Mouse (Mus musculus): ENCODE results near the gene Ddost.

Ddost gene

DNA sequence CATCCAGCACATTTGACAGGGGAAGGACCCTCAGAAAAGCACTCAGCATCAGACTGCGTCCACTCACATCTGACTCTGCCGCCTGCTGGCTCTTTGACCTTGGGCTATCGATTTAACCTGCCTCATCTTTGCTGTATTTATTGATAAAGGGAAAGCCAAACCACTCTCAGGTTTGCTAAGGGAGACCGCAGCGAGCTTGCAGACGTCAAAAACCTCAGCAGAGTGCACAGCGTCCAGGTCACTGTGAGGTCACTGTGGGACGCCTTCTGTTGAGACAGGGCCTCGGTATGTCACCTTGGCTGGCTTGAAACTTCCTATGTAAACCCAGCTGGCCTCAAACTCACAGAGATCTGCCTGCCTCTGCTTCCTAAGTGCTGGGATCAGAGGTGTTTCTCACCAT lies 32.8 kb downstream of the Ddost start:
- DNase-seq (ENCODE audit: low read depth): no peak

DNA sequence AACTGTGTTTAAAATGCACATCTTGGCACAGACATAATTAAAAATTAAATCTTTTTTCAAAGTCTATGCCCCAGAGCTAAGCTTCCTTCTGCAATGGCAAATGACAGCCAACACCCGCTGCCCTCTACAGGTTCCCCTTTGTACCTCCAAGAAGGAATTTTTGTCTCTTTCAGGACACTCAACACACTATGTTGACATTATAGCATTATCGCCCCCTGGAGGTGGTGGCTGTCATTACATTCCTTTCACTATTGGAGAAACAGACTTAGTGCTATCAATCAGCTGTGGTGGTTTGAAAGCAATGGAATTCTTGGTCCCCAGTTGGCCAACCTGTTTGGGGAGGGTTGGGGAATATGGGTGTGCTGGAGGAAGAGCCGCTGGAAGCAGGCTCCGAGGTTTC lies 35.4 kb downstream of the Ddost start:
- DNase-seq (ENCODE audit: low read depth): peak; percentile 46

GRCm38 (mm10) chr4:138341393-138341792 lies 36.9 kb downstream of the Ddost start:
- DNase-seq (ENCODE audit: low read depth): no peak

- no peak for DNase-seq (ENCODE audit: low read depth)
These were observed 37.5 kb downstream of the Ddost start for GRCm38 (mm10) chr4:138342048-138342447.

- no peak for DNase-seq (ENCODE audit: low read depth)
These were observed 38.2 kb downstream of the Ddost start for GRCm38 (mm10) chr4:138342778-138343177.

- DNase-seq (ENCODE audit: low read depth): no peak
These were observed 38.9 kb downstream of the Ddost start for GRCm38 (mm10) chr4:138343341-138343837.

- DNase-seq (ENCODE audit: low read depth): no peak
These were observed 40.5 kb downstream of the Ddost start for GRCm38 (mm10) chr4:138344891-138345545.

GRCm38 (mm10) chr4:138347280-138347679 lies 42.8 kb downstream of the Ddost start:
- DNase-seq (ENCODE audit: low read depth): no peak

- no peak for DNase-seq (ENCODE audit: low read depth)
These were observed 44.2 kb downstream of the Ddost start for GRCm38 (mm10) chr4:138348716-138349115.

DNA sequence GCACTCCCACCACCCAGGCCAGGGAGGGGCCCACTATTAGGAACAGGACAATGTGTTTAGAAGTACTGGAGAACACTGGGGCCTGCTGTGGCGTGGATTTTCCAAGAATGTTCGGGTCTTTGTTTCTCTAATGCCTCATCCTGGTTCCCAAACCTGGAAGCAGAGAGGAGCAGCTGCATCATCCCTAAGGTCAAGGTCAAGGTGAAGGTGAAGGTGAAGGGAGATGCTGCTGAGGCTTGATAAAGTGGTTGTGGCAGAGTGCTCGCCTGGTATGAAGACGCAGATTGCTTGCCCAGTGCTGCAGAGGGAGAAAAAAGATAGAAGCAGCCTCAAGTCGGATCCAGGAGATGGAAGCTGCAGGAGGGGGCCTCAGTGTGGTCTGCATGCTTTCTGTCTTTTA lies 47.3 kb downstream of the Ddost start:
- DNase-seq (ENCODE audit: low read depth): no peak

GRCm38 (mm10) chr4:138352692-138353091 lies 48.2 kb downstream of the Ddost start:
- no peak for DNase-seq (ENCODE audit: low read depth)

- no peak for DNase-seq (ENCODE audit: low read depth)
These were observed 49.1 kb downstream of the Ddost start for GRCm38 (mm10) chr4:138353438-138354171.

- DNase-seq (ENCODE audit: low read depth): no peak
These were observed 51.0 kb downstream of the Ddost start for GRCm38 (mm10) chr4:138355496-138355895.

DNA sequence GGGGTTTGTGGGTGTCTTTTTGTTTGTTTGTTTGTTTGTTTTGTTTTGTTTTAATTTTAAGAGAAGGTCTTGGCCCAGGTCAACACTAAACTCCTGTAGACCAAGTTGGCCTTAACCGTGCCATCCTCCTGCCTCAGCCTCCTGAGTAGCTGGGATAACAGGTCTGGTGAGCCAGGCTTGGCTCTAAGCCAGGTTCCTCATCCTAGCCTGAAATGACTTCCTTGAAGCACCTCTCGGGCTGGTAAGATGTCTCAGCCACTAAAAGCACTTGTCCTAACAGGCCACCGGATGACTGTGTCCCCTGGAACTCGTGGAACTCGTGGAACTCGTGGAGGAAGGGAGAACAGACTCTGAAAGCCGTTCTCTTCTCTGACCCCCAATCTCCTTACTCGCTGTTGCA lies 51.6 kb downstream of the Ddost start:
- peak; percentile 60 for DNase-seq (ENCODE audit: low read depth)

- DNase-seq (ENCODE audit: low read depth): peak; percentile 89
These were observed 52.0 kb downstream of the Ddost start for GRCm38 (mm10) chr4:138356551-138356950.

DNA sequence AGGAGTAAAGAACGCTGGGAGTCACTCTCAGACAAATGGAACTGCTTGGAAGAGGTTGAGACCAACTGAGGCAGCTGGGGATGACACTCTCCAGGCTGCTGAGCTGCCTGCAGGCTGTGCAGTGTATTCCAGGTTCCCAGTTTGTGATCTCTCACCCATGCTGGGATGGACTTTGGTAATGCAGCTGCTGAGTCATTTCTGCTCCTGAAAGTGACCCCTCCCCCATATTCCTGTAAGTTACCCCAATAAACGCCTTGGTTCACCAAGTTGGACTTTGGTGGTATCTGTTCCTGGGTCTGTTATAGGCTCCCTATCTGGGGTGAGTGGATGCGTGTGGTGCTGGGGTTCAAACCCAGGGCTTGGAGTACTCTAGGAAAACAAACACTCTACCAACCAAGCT lies 53.6 kb downstream of the Ddost start:
- DNase-seq (ENCODE audit: low read depth): no peak

DNA sequence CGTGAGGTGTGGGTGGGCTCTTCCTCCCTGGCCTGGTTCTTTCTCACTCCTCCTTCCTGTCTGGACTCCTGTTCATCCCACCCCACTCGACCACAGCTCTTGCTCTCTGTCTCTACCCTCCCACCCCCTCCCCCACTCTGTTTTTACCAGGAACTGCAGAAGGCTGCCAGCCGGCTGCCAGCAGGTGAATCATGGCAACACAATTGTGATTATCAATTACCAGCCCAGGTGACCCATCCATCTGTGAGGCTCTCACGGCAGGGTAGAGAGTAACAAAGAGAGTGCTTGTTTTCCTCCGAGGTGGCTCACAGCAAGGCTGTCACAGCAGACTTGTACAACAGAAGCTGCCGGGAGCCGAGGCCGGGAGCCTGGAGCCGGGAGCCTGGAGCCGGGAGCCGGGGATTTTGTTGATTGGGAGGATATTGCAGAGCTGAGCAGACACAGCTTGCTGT lies 56.9 kb downstream of the Ddost start:
- DNase-seq (ENCODE audit: low read depth): no peak
